Mouse (Mus musculus): ENCODE data around the gene Eva1c.

Gene Eva1c

GRCm38 (mm10) chr16:90917156-90917555 is 90.6 kb downstream of the Eva1c start:
- WGBS: 74% methylated on average over 8 of the region's 8 CpGs

- WGBS: 49% methylated on average over 10 of the region's 10 CpGs
Observed at GRCm38 (mm10) chr16:90921471-90922159, 95.1 kb downstream of the Eva1c start.

GRCm38 (mm10) chr16:90924606-90925370 is 98.3 kb downstream of the Eva1c start:
- 89% methylated on average over 13 of the region's 13 CpGs for WGBS

GRCm38 (mm10) chr16:90925461-90925860 is 98.9 kb downstream of the Eva1c start:
- WGBS: 22% methylated on average over 5 of the region's 5 CpGs

- WGBS: 84% methylated on average over 4 of the region's 4 CpGs
Observed at GRCm38 (mm10) chr16:90927446-90927845, 100.9 kb downstream of the Eva1c start.

- 22% methylated on average over 13 of the region's 13 CpGs for WGBS
Observed at GRCm38 (mm10) chr16:90933534-90934176, 107.1 kb downstream of the Eva1c start.

GRCm38 (mm10) chr16:90934193-90934686 is 107.7 kb downstream of the Eva1c start:
- WGBS: under 1% methylated on average over 38 of the region's 38 CpGs

GRCm38 (mm10) chr16:90934687-90935328 is 108.3 kb downstream of the Eva1c start, which contains the start of gene Cfap298:
Cfap298 (minus strand) TSS chr16:90935114.
- under 1% methylated on average over 56 of the region's 56 CpGs for WGBS

- WGBS: 94% methylated on average over 7 of the region's 7 CpGs
Observed at GRCm38 (mm10) chr16:90941246-90941645, 114.7 kb downstream of the Eva1c start.

GRCm38 (mm10) chr16:90946977-90947376 is 120.5 kb downstream of the Eva1c start:
- 77% methylated on average over 8 of the region's 8 CpGs for WGBS

GRCm38 (mm10) chr16:90950354-90950963 is 123.9 kb downstream of the Eva1c start:
- WGBS: 60% methylated on average over 17 of the region's 17 CpGs

GRCm38 (mm10) chr16:90953147-90953546 is 126.6 kb downstream of the Eva1c start:
- 75% methylated on average over 9 of the region's 9 CpGs for WGBS

- 93% methylated on average over 6 of the region's 6 CpGs for WGBS
Observed at GRCm38 (mm10) chr16:90953770-90954169, 127.3 kb downstream of the Eva1c start.
